Mouse (Mus musculus) fibroblast of lung, adult 2 months (primary cell): ENCODE measurements at regions not wholly inside any gene's neighbourhood (a gene's known extent, or its start where the extent isn't known, plus 50 kb on each side); places are given as distances from the start of the nearest gene placed in this dataset.

ENCODE experiments used
- DNase-seq: peaks from one replicate; pipeline ENCODE4 v3.0.0-alpha.2; 2011; ENCODE audit warnings: low read depth

DNA sequence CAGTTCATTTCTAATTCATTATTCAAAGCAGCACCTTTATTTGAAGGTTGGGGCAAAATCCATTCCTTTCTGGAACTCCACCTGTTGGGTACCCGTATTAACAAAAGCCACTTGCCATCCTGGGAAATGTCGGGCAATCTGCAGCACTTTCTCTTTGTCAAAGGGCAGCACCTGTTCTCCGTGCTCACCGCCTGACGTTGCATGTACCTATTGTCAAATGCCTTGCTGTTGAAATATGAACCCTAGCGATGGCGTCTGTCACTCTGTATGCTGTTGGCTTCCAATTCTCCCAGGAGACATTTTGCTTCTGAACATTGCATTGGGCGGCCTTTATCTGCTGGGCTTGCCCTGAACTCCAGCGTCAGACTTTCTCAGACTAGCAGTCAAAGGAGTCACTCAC lies 55.3 kb upstream of the Synm start:
- DNase-seq = no peak
